Mouse (Mus musculus) cerebellum, adult 11-12 months (tissue): ENCODE data around the gene Dennd4a.
"Not testable (repeated sequence)": the region's sequence is repeated elsewhere in the genome, so short reads cannot be mapped to it uniquely, and the experiment has no call there.

ENCODE experiments used
- DNase-seq: peaks from one replicate; pipeline ENCODE4 v3.0.0; 2022

Dennd4a gene

DNA sequence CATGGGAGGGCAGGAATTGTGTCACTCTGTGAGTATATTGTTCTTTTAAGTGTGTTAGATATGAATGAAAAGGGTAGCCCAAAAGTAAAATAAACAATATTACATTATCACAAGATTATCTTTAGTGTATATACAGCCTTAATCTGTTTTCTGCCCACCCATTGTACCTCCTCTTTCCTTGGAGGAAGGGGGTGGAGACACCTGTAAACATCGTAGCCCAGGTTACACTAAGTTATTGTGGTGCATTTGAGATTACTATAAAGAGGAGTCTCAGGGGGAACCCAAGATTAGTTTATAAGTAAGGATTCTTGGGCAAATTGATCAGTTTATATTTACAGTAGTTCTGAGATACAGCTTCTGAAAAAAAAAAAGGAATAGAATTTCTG is 1.3 kb downstream of the Dennd4a start:
- no peak for DNase-seq

DNA sequence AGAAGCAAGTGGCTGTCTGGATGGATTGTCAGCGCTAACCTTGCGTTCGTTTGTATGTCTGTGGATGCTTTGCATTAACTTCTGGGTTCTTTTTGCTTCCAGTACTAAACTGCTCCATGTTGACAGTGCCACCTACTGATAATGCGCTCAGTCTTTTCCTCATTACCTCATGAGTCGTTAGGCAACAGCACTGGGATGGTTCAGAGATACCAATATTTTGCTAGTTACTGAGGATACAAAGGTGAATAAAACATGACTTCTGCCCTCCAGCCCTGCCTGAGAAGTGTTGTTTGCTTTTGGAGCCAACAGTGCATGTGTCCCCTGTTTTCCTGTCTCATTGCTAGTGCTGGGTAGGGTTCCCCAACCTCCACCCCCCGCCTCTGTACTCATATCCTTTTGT is 3.1 kb downstream of the Dennd4a start:
- no peak for DNase-seq

DNA sequence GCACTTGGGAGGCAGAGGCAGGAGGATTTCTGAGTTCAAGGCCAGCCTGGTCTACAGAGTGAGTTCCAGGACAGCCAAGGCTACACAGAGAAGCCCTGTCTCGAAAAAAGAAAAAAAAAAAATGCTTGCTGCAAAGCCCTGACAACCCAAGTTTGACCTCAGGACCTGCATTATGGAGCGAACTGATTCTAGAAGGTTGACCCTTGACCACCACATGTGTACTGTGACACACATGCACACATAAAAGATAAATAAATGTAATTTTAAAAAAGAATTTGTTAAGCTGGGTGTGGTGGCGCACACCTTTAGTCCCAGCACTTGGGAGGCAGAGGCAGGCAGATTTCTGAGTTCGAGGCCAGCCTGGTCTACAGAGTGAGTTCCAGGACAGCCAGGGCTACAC is 8.5 kb downstream of the Dennd4a start:
- DNase-seq = not testable (repeated sequence)

DNA sequence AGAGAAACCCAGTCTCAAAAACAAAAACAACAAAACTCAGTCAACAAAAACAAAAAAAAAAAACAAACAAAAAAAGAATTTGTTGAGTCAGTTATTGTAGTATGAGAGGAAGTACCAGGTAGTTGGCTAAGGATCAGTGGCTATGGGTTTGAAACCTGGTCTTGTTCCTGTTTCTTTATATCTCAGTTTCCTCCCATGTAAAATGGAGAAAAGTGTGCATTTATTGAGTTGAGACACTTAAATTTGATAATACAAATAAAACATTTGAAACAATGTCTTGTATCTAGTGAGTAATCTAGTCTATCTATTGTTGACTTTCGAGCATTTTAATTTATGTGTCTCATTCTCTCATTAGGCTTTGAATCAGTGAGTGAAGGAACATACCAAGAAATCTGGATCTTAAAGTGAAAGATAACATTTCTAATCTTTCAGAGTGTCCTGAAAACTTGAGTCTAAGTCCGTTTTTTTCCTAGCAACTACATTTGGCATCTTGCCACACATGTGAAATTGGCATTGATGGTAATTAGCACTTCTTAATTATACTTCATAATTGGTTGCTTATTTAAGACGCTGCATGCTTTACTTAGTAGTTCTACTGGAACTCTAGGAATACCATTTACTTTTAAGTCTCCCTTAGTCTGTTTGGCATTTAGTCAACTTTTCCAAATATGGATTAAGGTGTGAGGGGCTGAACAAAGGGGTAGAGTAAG is 9.1 kb downstream of the Dennd4a start:
- DNase-seq = no peak

DNA sequence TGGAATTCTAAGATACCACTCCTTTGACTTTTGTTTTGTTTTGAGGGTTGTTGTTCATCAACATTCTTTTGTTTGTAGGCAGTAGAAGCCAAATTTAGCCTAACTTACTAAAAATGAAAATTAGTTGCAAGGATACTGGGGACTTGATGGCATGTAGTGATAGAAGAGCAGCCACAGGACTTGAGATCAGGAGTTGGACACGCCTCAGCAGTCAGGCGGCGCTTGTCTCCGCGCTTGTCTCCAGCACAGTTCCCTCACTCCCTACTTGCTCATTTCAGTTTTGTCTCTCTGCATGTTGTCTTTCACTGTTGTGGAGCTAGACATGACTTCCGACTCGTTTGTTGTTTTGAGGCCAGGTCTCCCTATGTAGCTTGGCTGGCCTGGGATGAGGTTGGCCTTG is 11.1 kb downstream of the Dennd4a start:
- DNase-seq = no peak

DNA sequence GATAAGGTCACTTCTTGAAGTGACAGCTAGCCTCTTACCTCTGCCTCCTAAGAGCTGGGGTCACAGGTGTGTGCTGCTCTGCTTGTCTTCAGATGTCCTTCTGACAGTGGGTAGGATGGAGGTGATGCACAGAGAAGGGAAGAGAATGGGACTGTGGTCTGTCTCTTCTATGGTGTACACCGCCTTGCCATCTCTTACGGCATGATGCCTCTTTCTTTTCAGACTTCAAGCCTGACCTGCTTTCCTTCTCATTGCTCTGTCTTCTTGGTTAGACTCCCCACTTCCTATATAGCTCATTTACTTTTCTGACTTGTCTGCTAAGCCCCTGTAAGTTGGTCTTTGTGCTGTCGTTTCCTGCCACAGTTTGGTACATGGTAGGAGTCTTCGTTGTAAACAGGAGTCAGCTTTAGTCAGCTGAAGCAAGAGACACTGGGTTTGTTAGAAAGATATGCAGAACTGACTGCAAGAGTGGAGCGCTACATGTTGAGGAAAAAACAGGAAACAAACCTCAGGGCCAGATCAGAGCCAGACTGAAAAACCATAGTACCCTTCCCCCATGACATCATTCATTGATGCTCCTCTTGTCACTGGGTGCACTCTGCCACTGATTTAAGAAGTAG is 13.4 kb downstream of the Dennd4a start:
- DNase-seq = no peak

DNA sequence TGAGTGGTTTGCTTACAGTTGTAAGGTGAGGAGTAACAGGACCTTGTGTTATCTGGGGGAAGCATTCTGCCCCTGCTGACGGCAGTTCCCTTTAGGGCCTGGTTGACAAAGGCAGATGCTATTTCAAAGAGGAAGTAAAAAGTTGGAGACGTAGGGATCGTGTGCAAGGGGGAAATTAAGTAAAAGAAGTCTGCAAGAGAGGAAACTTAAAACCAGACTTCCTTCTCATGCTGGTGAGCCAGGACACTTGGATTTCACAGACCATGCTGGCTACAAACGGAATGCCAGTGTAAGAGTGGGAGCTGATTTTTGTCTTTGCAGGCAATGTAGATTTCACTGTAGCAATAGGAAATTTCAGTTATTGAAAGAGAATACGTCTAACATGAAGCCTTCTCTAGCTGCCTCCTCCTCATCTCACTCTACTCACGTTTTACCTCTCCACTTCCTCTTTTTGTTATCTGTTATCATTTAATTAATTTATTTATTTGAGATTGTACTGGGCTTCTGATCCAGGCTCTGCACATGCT is 19.0 kb downstream of the Dennd4a start:
- DNase-seq = no peak

DNA sequence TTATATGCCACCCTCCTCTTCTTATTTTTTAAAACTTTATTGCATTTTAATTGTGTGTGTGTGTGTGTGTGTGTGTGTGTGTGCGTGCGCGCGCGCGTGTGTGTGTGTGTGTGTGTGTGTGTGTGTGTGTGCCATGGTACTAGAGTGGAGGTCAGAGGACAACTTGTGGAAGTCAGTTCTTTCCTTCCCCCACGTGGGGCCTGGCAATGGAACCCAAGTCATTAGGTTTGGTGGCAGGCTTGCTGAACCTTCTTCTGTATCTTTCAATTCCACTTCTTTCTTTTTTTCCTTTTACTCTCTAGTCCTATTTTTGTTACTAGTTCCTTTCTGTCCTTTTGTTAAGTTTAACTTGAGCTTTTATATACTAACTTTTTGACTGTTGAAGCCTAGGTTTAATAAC is 19.5 kb downstream of the Dennd4a start:
- DNase-seq = no peak

DNA sequence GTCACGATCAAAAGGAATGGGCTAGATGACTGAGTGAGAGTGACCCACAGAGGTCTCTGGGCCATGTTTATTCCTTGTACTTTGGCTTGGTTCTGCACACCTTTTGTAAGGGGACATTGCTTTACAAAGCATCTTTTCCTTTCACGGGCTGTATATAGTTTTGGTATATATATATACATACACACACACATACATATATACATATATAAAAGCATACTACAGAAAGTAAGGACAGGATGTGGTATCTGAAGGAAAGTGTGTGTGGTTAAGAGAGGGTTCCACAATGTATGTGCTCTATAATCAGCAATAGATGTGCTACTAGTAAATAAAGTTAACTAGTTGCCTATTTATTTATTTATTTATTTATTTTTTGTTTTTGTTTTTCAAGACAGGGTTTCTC is 20.6 kb downstream of the Dennd4a start:
- DNase-seq = no peak

DNA sequence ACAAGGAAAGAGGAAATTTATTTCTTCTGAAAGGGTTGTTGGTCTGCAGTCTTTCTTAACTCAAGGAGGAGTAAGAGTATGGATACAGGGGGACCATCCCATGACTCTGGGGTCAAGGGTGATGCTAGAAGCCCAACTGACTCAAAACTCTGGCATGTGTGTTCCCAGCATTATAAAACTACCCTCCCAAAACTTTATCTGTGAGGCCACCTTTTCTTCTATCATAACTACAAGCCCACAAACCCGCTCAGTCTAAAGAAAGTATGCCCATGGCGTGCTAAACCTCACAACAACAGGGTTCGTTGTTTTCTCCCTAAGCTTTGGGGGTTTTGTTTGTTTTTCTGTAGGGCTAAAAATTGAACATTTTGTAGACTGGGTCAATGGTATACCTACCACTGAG is 23.3 kb downstream of the Dennd4a start:
- no peak for DNase-seq

DNA sequence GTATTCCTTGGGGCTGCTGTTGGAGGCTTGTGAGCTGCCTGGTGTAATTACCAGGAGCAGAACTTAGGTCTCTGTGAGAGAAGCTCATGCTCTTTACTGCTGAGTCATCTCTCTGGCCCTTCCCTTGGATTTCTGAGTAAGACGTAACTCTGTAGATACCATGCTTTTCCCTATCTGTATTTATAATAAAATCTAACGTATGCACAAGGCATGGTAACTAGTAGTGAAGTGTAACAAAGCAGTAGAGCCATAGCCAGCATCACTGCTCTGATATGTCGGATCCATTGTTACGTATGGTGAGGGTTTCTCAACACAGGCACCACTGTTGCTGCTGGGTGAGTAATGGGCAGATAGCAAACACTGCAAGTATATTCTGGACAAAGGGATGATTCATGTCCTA is 34.2 kb downstream of the Dennd4a start:
- DNase-seq = no peak

DNA sequence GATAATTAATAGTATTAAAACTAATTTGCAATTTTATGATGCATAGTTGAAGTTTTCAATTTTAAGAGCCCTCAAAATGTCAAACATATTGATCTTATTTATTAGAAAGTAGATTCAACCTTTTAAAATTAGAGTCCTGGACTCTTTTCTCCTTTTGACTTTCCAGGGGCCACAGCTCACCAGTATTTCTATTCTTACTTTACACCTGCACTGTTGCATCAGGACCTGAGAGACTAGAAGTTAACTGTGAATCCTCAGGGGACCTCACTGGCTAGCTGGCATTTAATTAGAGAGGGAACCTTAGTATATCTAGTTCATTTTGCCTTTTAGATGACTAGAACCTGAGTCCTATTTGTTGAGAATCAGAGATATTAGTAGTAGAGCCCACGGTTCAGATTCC is 38.4 kb downstream of the Dennd4a start:
- DNase-seq = no peak

DNA sequence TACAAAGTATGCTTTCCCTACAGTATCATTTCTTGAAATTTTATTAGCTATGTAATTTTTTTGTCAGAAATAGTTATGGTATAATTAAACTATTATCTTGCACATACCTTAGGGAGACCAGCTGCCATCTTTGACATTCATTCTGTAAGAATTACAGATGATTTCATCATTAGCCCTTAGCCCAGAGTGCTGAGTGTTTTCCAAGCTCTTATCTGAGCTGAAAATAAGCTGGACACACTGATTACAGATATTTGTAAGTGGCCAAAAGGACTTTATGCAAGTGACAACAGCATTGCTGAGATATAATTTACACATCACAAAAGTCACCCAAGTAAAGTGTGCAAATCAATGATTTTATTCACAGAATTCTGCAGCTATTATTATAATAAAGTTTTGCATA is 48.9 kb downstream of the Dennd4a start:
- DNase-seq = no peak

DNA sequence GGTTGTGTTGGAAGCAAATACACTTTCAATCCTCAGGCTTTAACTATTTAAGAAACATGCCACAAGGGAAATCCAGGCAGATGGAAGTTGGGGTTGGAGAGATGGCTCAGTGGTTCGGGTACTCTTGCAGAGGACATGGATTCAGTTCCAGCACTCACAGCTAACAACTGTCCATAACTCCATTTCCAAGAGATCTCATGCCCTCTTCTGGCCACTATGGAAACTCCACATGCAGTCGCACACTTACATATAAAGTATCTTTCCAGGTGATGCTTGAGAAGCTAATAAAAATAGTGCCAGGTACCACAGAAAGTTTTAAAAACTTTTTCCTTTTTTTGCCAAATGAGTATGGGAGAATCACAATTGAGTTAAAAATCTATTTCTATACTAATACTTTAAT is 51.5 kb downstream of the Dennd4a start:
- no peak for DNase-seq

DNA sequence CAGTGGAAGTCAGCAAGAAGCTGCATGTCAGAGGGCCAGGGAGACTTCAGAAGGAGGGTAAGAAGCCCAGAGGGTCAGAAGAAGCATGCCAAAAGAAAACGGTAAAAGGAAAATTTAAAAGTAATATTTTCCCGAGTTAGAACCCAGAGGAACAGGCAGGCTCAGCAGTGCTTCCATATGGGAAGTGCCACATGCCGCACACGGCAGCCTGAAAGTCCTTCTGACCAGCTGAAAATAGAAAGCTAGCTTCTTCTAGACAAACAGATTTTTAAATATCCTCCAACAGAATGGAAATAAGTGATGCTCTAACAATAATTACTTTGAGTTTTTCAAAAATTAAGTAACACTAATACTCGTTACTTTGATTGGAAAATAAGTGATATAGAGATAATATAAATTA is 74.9 kb downstream of the Dennd4a start:
- no peak for DNase-seq

DNA sequence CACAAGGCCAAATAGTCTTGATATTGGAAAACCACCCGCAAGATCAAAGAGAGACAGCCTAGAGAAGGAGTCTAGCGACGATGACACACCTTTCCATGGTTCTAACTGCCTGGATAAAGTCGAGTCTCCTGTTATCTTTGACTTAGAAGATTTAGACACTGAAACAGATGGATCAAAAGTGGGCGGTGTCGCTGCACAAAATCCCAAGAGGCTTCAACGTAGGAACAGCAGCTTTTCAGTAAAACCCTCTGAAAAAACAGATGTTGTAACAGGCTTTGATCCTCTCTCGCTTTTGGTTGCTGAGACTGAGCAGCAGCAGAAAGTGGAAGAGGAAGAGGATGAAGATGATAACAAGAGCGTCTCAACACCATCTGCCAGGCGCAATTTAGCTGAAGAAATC is 85.5 kb downstream of the Dennd4a start:
- no peak for DNase-seq

DNA sequence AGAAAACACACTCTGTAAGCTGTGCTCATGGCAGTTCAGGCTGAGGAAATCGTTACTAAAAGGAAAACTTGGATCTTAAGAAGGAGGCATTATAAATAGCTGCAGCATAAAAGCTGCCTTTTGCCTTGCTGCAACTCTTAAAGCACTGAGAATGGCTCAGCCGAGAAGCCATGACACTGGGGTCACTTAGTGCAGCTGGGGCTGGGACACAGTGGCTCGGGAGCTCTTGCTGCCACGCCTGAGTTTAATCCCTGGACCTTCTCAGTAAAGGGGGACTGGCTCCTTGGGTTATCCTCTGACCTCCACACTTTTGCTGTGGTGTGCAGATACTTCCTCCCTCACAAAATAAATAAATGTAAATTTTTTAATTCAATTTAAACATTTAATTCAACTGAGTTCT is 91.7 kb downstream of the Dennd4a start:
- no peak for DNase-seq

DNA sequence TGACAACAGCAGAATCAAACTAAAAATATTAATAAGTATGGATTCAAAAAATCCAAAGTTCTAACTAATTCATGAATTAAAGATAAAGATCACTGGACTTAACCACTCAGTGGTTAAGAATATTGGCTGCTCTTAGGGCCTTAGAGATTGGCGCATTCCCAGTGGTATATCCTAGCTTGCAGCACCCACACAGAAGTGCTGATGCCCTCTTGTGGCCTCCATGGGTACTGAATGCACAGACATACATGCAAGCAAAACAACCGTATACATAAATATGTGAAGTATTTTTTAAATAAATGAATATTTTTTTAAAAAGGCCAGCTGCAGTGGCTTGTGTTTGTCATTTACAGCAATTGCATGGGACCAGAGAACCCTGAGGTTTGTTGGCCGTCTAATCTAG is 92.2 kb downstream of the Dennd4a start:
- peak; percentile 63 for DNase-seq

DNA sequence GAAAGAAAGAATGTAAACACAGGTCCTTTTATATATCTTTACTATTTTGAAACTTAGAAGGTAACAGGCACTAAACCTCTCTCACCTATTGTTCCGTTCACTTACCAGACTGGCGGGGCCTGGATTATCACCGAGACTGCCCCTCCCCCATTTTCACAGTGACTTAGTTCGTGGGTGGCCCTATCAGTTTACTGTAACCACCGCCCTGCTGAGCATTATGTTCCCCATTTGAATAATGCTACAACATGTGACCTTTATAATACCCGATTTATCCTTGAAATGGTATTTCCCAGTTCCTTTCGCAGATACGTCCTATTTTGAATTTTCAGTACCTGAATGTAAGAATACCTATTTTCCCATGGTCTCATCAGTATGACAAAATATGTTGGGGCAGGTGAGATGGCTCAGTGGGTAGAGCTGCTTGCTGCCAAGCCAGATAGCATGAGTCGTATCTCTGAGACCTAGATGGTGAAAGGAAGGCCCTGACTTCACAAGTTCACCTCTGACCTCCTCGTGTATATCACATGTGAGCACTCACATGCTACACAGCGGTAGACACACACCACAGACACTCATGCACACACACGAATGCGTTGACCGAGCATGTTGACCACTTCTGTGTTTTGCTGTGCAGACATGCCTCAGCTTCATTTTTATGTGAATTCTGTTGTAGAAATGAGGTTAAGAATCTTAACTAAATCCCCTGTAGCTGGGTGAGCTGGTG is 93.9 kb downstream of the Dennd4a start:
- DNase-seq = no peak

DNA sequence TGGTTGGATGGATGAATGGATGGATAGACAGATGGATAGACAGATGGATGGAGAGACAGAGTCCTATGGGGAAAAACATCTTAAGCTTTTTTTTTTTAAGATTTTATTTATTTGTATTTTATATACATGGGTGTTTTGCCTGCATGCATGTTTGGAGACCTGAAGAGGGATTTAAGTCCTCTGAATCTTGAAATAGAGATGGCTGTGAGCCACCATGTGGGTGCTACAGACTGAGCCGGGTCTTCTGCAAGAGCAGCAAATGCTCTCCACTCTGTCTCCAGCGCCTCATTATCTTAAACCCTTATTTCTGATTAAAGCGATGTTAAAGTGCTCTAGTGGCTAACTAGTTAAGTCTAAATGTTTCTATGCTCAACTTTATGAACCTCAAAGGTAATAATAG is 96.3 kb downstream of the Dennd4a start:
- no peak for DNase-seq

DNA sequence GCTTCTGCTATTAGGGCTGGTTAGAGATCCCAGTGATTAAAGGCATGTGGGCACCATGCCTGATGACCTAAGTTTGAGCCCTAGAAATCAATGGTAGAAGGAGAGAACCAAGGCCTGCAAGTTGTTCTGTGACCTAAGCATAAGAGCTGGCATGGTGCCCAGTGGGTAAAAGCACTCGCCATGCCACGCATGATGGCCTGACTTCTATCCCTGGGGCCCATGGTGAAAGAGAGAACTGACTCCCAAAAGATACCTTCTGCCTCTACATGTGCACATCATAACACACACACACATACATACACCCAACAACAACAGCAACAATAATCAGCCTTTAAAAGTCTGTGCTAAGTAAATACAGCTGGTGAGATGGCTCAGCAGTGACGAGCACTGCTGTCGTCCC is 102.3 kb downstream of the Dennd4a start:
- DNase-seq = no peak

DNA sequence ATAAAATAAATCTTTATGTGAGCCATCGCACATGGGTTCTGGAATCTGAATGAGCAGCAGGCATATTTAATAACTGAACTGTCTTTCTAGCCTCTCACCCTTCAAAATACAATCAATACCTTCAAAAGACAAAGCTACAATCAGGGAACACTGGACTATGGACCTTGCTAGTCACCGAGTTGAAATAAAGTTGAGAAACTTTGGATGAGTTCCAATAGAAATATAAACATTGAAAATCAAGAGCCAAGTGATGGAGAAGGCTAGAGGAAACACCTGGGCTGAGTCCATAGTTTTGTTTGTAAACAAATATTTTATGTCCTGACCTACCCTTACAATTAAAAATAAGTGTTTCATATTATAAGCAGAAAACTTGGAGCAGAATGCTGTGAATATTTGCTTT is 102.8 kb downstream of the Dennd4a start:
- DNase-seq = no peak

DNA sequence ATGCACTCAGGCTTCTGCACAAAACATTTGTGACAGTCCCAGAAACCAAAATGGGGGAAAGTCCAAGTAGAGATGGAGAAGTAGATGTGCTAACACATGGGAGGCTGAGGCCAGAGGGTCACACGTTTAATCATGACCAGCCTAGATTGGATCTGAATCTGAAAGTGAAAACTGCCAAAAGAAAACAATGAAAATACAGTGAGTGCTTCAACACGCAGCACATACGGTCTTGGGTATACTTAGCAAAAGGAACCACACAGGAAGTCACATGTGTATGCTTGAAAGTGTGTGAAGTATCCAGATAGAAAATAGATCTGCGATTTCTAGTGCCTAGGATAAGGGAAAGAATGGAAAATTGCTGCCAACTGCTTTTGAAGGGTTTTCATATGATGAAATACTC is 103.5 kb downstream of the Dennd4a start:
- DNase-seq = no peak

DNA sequence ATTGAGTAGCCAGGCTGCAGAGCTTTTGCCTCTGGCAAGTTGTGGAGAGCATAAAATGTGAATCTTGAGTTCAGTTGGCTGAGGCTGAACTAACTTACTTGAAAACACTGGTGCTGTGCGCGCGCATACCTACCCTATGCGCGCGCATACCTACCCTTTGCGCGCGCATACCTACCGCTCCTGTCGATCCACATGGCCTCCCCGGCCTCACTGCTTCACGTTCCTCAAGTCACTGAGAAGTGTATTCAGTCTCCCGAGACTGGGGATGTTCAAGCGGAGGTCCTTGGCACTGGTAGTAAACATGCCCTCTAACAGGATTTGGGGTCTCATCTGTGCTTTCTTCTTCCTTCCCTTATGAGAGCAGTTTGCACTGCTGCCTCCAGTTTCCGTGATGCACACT is 107.4 kb downstream of the Dennd4a start:
- DNase-seq = no peak
